In genomic region chr13:96675756-96676155, GRCm38 (mm10) we compare ENCODE assay signal across 28 mouse cellular contexts.
"Had no signal": no experiment of that assay in that cellular context is flagged by ENCODE, and none has a peak within 500 bp of the region (broad histone marks: within the 10 kb centered on the region; RNA-seq: fewer than 3 reads in every experiment).

No protein-coding gene starts in this region.

- H3K27ac ChIP-seq: gastrocnemius, adult 2 months; heart, adult 2 months; heart, embryonic 13.5 days; heart, embryonic 15.5 days; hindbrain, embryonic 10.5 days; hindbrain, embryonic 12.5 days; hindbrain, embryonic 14.5 days; kidney, embryonic 15.5 days; kidney, postnatal 0 days; limb, embryonic 13.5 days; limb, embryonic 15.5 days; liver, embryonic 13.5 days had no signal

- H3K4me2 ChIP-seq: heart, embryonic 11.5 days; heart, embryonic 13.5 days; heart, embryonic 15.5 days; hindbrain, embryonic 12.5 days; hindbrain, embryonic 14.5 days; kidney, embryonic 15.5 days; limb, embryonic 13.5 days; limb, embryonic 15.5 days; liver, embryonic 11.5 days; liver, embryonic 13.5 days had no signal

- H3K9me3 ChIP-seq: heart, embryonic 13.5 days; heart, embryonic 15.5 days; hindbrain, embryonic 10.5 days; hindbrain, embryonic 12.5 days; kidney, embryonic 15.5 days; limb, embryonic 13.5 days; limb, embryonic 15.5 days; liver, embryonic 13.5 days had no signal

- H3K9ac ChIP-seq: heart, embryonic 13.5 days; heart, embryonic 15.5 days; hindbrain, embryonic 12.5 days; hindbrain, embryonic 14.5 days; kidney, embryonic 15.5 days; limb, embryonic 13.5 days; limb, embryonic 15.5 days; liver, embryonic 13.5 days had no signal

- DNase-seq: gastrocnemius, adult 2 months; gastrocnemius, postnatal 10 days; gastrocnemius, postnatal 25 days; heart, adult 2 months; heart, postnatal 14 days; heart, postnatal 36 days; kidney, adult 11 months; kidney, adult 2 months; kidney, adult 9 months; kidney, postnatal 14 days; kidney, postnatal 36 days; layer of hippocampus, adult 9-11 months; layer of hippocampus, postnatal 36 days; left cerebral cortex, postnatal 4 days; liver, embryonic 13.5 days had no signal

- H3K4me3 ChIP-seq: gastrocnemius, adult 2 months; heart, adult 2 months; heart, embryonic 13.5 days; heart, embryonic 15.5 days; hindbrain, embryonic 10.5 days; hindbrain, embryonic 12.5 days; kidney, embryonic 15.5 days; limb, embryonic 13.5 days; limb, embryonic 15.5 days; liver, embryonic 13.5 days had no signal

- H3K36me3 ChIP-seq: heart, embryonic 13.5 days; heart, embryonic 15.5 days; hindbrain, embryonic 10.5 days; hindbrain, embryonic 12.5 days; kidney, embryonic 15.5 days; limb, embryonic 13.5 days; limb, embryonic 15.5 days; liver, embryonic 13.5 days had no signal

- ATAC-seq: hindbrain, embryonic 16.5 days; intestine, embryonic 16.5 days had no signal

- H3K27me3 ChIP-seq: heart, embryonic 13.5 days; heart, embryonic 15.5 days; hindbrain, embryonic 12.5 days; kidney, embryonic 15.5 days; limb, embryonic 13.5 days; limb, embryonic 15.5 days; liver, embryonic 13.5 days had no signal
